Mouse (Mus musculus): ENCODE measurements around the gene Mindy3. TPM values are rescaled to one million over a fixed set of nuclear protein-coding genes. Genes with fewer than 3 reads are reported as not detected.
"Not testable (repeated sequence)": the region's sequence is repeated elsewhere in the genome, so short reads cannot be mapped to it uniquely, and the experiment has no call there.

Gene Mindy3
- 10 to 100 TPM; 95.2 to 97.0 TPM for total RNA-seq (2021)
- long read RNA-seq, transcript Mindy3-216 (14 exons, 2,257 nt): minor isoform, 6 of 61 reads
- long read RNA-seq, transcript Mindy3-217 (10 exons, 1,843 nt): major isoform, 8 of 61 reads
- long read RNA-seq, partial matches to known transcripts: 1 of 61 reads
- long read RNA-seq, other reads (novel, unspliced or antisense): 39 of 61 reads

DNA sequence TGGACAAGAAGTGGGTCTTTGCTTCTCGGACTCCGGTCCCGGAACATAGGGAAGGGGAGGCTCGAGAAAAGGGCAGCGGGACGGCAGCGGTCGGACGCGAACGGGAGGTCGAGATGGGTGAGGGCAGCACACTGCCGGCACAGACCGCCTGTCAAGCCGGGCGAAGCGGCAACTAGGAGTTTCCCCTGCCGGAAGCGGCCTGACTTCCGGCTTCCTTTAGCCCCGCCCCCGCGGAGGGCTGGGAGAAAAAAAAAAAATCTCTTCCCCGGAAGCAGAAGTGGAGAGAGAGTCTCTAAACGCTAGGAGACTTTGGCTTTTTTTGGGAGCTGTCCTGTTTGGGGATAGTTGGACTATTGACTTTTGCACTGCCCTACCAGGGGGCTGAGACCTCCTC is at the start of gene Mindy3:
Mindy3 (minus strand) TSS at position 209 of the 394 bp plus-strand sequence.
- DNase-seq (ENCODE audit: low spot score in 2 of 2): peak; percentile 82 to 92

DNA sequence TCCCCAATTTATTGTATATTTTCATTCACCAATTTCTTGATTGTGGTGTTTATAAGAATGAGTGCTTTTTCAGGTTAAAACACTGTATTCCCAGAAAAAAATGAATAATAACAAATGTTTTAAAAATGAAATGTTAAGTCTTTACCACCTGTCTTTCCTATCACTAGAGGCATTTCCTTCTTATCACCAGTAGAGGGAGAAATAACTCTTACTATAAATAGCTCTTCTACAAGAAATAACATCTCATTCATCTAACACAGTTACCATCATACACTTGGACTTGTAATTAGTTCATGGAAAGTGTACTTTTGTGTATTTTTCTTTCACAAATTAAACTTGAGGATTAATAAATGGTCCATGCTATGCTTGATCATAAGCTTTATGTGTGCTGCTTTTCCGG is 40.5 kb upstream of the Mindy3 start:
- DNase-seq (ENCODE audit: low spot score in 2 of 2): no peak

DNA sequence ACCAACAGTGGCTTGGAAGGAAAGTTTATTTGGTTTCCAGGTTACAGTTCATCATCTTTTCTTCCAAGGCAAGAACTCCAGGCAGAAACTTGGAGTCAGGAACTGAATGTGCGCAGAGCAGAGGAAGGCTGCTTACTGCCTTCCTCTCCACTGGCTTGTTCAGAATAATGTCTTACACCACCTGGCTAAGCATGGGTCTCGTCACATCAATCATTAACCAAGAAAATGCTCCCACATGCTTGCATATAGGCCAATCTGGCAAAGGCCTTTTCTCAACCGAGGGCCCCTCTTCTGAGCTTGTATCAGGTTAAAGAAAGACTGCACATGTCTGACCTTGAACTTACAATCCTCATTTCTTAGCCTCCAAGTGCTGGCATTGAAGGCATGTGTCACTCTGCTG is 30.8 kb upstream of the Mindy3 start:
- no peak for DNase-seq (ENCODE audit: low spot score in 2 of 2)

DNA sequence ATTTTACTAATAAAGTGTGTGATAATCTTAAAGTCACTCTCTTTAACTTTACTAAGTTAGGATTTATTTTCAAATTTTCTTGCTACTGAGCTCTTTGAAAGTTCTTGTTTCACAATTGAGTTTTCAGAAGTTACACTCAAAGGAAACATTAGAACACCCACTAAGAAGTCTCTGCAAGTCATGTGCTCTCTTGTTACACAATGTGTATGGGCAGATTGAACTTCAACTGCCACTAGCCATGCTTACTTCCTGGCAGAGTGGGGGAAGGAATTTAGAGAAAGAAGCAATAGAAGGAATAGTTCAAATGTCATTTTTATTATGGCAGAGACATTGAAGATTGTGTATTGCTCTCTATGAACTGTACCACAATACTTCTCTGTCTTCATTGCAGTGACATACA is 20.9 kb upstream of the Mindy3 start:
- no peak for DNase-seq (ENCODE audit: low spot score in 2 of 2)

DNA sequence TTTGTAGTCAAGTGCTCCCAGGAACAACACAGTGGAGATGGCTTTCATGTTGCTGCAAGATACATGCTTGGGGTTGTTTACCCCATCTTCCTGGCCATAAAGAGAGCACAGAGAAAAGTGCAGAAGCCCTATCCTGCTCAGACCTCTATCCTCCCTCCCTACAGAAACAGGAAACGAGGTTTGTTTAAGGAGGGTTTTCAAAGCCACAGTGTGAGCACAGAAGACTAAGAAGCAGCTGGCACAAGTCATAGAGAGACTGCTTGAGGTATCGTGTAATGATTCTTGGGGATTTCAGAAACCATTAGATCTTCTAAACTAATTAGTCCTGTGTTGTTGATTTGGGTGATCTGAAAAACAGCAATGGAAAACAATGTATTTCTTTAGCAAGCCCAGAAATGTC is 20.3 kb upstream of the Mindy3 start:
- no peak for DNase-seq (ENCODE audit: low spot score in 2 of 2)

DNA sequence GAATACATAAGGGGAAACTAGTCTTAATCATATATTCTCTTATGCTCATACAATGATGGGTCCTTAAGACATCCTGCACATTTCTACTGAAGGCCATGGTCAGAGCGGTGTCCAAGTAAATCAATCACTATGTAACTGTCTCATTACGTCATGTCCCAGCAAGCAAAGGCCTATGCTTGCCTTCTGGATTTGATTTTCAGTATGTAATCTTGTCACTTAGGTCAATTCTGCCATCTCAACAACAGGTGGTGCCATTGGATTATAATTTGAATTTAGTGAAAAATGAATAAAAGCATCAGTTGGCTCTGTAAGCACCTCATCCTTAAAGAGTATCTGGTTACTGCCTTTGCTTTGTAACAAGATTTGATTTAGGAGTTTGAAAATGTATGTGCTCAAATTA is 18.9 kb upstream of the Mindy3 start:
- peak in 1 of 2 experiments; percentile 51 for DNase-seq (ENCODE audit: low spot score in 2 of 2)

DNA sequence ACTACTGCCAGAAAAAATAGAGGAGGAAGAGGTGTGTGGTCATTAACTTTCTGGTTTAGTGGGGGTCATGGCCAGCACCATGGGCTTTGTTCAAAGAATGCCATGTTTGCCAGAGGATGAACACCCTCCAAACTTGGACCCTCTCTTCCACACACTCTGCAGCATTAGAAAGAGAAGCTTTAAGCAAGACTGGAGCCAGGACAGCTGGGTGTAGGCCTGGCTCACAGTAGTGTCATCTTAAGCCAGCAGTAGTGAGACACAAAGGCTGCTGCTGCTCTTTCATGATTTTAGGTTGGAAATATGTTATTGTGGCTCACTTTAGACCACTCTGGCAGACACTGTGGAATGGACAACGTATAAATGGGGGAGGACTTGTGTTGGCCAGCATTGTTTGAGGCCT is 12.8 kb upstream of the Mindy3 start:
- DNase-seq (ENCODE audit: low spot score in 2 of 2): no peak

DNA sequence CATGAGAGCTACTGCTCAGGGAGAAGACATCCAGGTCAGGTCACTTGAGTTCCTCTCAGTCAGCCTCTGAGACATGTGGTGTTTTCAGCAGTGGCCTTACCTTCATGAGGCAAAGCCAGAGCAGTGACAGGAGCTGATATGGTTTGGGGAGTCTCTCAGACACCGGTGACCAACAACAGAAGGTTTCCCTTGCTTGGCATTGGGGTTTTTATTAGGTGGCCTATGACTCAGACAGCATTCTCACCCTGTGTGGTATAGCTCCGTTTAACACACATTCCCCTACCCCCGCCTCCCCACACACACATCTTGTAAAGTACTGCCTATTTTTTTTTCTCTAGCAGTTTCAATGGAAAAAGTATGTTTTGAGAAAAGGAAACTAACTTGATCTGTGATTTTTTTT is 5.1 kb upstream of the Mindy3 start:
- DNase-seq (ENCODE audit: low spot score in 2 of 2): no peak

DNA sequence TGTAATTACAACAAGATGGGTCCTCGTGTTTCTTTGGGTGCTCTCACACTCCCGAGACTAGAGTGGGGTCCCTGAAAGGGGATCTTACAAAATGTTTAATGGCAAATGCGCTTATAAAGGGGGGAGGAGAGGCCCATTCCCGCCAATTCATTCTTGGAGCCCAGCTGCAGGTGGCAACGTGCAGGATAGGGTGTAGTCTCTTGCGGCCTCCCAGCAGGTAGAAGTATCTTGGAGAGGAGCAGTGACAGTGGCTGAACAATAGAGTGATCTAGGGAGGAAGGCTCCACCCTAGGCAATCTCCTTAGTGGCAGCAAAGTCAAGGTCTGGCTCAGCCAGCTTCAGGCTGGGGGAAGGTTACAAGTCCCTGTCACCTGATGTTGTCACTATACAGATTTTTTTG is 4.2 kb upstream of the Mindy3 start:
- not testable (repeated sequence) for DNase-seq (ENCODE audit: low spot score in 2 of 2)

DNA sequence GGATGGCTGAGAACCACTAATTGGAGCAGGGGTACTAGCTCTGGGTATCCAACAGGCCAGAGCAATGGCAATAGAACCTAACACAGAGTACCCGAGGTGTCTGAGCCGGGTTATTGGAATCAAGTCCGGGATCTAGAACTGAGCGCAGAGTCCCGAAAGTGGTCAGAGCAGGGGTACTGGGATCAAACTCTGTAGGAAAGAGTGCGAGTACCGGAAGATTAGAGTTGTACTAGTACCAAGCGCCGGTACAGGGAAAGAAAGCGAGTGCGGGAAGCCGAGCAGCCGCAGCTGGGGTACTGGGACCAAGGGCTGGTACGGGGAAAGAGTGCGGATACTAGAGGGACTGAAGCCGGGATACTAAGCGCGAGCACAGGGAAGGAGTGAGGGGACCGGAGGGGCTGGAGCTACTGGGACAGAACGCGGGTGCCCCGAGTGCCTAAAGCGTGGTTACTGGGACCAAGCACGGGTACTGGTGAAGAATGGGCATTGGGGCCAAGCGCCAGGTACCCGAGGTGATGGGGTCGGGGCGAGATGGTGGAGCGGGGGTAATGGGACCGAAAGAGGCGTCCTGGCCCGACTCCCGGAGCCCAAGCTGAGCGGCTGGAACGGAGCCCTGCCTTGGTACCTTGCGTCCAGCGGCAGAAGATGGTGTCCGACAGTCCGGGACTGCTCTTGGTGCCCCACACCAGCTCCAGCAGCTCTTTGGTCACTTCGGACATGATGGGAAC is 572 bp downstream of the Mindy3 start:
- peak in 1 of 2 experiments; percentile 21 for DNase-seq (ENCODE audit: low spot score in 2 of 2)

DNA sequence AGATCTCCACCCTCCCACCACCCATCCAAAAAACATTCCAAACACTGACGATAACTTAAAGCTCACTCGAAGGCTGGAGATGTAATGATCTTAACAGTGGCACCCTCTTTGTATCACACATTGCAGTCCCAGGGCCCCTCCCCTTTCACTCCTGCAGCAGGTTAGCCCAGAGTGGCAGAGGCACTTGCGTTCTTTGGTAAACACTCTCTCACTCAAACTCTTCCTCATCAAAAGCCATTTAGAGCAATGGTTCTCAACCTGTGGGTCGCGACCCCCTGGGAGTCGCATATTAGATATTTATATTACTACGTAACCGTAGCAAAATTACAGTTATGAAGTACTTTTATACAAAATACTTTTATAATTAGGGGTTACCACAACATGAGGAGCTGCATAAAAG is 1.1 kb downstream of the Mindy3 start:
- DNase-seq (ENCODE audit: low spot score in 2 of 2): no peak

DNA sequence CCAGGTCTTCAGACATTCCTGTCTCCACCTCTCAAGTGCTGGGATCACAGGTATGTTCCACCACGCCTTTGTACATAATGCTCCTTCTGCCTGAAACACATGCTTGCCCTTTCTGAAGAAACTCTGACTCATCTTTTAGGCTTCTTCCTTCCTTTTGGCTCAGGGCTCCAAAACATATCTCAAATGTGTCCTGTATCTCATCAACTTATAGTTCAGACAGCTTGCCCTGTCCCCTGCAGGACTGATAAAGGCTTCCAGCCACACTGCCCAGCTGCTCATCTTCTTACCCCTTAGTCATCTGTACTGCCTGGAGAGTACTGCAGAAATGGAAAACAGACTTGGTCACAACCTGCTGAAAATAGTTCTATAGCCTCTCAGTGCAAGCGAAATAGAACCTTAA is 7.0 kb downstream of the Mindy3 start:
- no peak for DNase-seq (ENCODE audit: low spot score in 2 of 2)

DNA sequence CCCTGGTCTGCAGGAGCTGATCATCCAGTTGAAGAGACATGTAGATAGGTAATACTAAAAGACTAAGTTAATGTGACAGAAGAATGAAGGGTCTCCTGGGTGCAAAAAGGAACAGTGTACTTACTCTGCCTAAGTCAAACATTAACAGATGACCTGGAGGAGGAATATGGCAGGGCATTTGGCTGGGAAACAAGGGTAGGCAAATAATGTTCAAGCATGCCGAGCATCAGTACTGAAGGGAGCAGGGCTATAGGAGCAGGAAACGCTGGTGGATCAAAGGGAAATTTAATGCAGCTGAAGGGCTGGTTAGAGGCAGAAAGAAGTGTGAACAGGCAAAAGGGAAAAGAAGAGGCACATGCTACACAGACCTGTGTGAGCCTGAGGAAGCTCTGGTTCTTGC is 8.1 kb downstream of the Mindy3 start:
- peak in 1 of 2 experiments; percentile 50 for DNase-seq (ENCODE audit: low spot score in 2 of 2)

DNA sequence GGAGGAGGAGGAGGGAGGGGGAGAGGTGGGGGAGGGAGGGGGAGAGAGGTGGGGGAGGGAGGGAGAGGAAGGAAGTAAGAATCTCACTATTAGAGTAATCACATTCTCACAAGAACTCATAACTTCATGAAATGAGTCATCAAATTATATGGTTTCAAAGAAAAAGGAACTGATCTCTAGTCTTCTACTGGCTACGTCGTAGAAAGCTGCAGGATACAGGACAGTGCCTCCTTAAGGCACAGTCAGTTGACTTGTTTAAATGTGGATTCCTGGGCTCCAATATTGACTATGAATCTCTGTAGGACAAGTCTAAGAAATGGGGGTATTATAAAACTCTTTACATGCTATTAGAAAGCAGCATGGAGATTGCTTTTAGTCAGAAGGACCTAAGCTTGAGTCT is 12.5 kb downstream of the Mindy3 start:
- no peak for DNase-seq (ENCODE audit: low spot score in 2 of 2)

DNA sequence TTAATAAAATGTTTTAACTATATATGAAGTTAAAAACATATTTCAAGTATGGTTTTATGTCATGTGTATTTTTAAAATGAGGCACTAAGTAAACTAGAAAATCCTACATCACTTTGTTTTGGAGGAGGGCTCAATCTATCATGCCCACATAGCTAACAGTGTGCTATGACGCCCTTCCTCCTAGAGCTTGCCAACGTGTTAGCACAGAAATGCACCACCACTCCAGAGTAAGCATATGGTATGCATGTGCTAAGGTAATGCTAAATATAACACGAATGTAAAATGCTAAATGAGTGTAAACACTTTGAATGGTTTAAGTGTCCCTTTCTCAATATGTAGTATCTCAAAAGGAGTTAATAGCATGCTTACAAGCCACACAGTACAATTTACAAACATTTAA is 16.8 kb downstream of the Mindy3 start:
- no peak for DNase-seq (ENCODE audit: low spot score in 2 of 2)

DNA sequence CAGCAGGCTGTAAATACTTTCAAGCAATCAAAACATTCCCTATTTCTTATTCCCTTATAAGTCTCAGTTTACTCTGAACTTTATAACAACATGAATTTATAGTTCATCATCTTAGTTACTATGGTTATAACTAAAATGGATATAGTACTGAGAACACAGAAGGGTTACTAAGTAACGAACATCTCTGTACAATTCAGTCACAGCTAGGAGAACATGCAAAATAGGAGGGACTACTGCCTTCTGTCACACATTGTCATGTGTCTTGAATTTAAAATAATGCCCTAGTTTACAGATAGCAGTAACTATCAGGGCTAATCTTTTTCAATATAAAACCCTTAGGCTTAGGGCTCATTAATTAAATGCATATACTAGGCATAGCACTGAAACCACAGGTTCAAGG is 18.1 kb downstream of the Mindy3 start:
- peak in 1 of 2 experiments; percentile 29 for DNase-seq (ENCODE audit: low spot score in 2 of 2)

DNA sequence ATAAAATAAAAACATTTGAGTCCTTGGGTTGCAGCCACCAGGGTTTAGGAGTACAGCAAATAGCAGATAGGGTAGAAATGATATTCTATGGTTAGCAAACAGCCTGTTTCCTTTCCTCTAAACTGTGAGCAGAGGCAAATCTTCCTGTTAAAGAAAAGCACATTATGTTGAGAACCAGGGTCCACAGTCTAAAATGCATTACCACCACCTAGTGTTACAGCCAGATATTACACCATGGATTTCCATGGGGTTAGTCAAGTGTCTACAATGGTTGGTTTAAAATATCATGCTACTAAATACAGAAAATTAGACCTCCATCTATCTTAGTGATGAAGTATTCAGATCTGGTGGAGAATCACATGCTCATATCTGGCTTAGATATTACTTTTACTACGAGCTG is 30.2 kb downstream of the Mindy3 start:
- DNase-seq (ENCODE audit: low spot score in 2 of 2): peak; percentile 43 to 87

DNA sequence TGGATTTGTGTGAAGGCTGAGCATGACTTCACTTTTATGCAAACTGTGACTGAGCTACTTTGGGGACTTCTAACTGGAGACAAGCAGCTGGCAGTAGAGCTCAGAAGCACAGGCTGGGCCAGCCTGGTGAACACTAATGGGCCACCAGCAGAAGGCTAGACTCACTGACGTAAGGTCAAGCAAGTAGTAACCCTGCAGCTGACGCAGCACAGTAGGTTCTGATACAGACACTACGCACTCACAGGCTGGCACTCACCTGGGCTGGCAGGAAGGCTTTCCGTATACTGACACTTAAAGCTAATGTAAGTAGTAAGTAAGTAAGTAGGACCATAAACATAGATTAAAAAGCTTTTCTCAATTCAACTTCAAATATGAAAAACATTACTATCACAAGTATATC is 30.7 kb downstream of the Mindy3 start:
- no peak for DNase-seq (ENCODE audit: low spot score in 2 of 2)

DNA sequence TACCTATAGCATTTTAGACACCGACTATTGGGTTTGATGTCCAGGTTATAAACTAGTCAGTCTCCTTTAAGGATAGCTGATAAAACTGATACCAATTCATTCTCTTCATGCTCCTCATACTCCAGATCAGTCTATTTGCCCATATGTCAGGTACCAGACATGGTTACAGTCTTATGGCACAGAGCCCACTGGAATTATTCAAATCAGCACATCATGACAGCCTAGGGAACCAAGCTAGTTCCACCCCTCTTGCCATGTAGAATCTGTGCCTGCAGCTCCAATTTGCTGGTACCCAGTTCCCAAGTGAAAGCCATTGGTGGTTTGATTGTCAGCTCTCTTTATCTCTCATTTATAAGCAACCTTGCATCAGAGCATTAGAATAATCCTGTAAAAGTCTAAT is 34.9 kb downstream of the Mindy3 start:
- DNase-seq (ENCODE audit: low spot score in 2 of 2): no peak

DNA sequence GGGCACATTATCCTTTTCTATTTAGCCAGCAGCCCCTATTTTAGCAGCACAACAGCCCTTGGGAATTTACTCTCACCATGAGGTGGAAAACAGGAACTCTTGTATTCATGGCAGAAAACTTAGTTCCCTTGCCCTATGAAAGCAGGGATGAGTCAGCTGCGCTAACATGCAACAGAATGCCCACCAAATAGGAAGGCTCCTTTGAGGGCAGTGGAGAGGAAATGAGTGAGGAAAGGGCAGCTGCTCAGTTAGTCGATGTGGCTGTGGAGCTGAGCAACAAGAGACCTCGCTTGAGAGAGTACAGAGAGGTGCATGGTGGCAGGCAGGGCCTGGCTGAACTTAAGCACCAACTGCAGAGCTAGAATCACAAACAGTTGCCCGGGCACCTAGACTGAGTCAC is 36.6 kb downstream of the Mindy3 start:
- DNase-seq (ENCODE audit: low spot score in 2 of 2): no peak

DNA sequence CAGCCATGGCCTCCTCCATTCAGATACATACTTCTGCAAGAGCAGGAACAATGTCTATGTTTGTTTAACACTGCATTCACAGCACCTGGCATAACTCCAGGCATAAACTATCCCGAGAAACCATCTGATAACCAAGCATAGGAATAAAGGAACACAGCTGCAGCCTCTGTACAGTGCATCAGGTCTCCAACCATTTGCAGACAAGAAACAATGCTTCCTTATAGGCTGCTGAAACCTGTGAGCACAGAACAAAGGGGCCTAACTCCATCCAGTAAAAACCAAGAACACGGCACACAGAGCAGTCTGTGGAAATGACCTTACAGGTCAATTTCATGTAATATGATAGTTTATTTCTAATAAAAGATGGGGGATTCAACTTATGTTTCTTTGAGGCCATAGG is 39.0 kb downstream of the Mindy3 start:
- no peak for DNase-seq (ENCODE audit: low spot score in 2 of 2)

DNA sequence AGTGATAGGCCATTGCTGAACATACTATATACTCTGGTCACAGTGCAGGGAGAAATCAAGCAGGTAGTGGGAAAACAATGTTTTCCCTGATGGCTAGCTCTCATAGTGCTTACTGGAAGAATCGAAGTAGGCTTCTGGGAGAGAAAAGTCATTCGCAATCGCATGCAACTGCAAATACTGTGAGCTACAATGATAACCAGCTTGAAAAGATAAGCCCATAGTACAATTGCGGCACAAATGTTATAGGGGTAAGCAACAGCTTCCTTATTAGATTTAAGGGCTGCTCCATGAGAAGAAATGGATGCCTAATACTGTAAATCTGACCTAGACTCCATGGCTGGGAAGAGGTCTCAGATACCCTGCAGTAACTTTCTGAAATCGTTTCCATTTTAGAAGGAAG is 40.7 kb downstream of the Mindy3 start:
- no peak for DNase-seq (ENCODE audit: low spot score in 2 of 2)

DNA sequence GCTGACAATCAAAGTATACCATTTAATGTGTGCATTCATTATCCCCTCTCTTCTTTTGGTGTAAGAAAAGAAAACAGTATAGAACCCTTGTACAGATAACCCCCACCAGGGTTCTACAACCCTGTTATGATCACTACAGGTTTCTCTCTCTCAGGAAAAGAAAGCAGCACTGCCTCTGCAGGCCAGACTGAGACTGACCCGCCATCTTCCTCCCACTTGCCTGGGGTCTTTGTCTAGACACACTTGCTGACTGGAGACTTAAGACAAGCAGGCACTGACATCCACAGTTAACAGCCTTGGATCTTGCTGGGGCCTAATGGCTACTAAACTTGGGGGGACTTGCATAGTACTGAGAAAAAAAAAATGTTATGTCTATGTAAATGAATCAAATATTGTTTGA is 42.2 kb downstream of the Mindy3 start:
- DNase-seq (ENCODE audit: low spot score in 2 of 2): no peak

All from layer of hippocampus, adult 18-20 months (tissue).